In the genomic region with DNA sequence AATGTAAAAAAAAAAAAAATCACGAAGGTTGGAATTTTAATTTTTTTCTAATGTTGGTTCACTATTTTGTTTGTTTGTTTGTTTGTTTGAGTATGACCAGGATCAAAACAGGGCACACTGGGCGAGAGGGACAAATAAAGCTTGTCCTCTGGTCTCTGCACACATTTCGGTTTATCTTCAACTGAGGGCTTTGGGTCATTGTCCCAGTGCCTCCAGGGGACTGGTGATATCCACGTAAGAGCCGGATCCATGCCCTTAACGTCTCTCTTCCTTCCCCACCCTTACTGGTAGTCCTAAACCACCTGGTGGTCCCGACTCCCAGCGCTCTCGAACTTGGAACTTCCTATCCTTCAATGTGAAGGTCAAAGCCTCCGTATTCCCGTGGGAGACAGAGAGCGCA, we compare ENCODE assay signal across 8 mouse cellular contexts. TPM values are rescaled to one million over a fixed set of nuclear protein-coding genes. Genes with fewer than 3 reads are reported as not detected.
DNase-seq lines count a peak whose midpoint lies in the region; ATAC-seq and TF ChIP-seq lines count a peak whose summit lies in the region.

No protein-coding gene starts in this region.

- H3K4me3 ChIP-seq in kidney, embryonic 14.5 days (ENCODE audit: low read length) = peak overlapping the region; percentile 84
- H3K4me3 ChIP-seq in bone marrow macrophage, adult 2 months (ENCODE audit: insufficient read depth, low read length) = peak overlapping the region; percentile 28
- peak overlapping the region; percentile 73 for H3K4me3 ChIP-seq in hindbrain, embryonic 13.5 days
- H3K4me3 ChIP-seq in midbrain, embryonic 13.5 days (replicated peaks) = peak overlapping the region; percentile 64

- H3K27me3 ChIP-seq in kidney, embryonic 14.5 days (ENCODE audit: control insufficient read depth, insufficient read depth, low read length) = no peaks in the 10 kb centered on the region
- no peaks in the 10 kb centered on the region for H3K27me3 ChIP-seq in hindbrain, embryonic 13.5 days
- peaks cover 3% of the 10 kb centered on the region; the same call in 1 of the 2 replicates for H3K27me3 ChIP-seq in midbrain, embryonic 13.5 days

- TF ChIP-seq CTCF in bone marrow macrophage, adult 2 months (IDR thresholded peaks at IDR 0.05; ENCODE audit: low read depth, low read length) = no peak

- peak overlapping the region; percentile 25; the same call in 1 of the 2 replicates for H3K9ac ChIP-seq in kidney, embryonic 14.5 days (ENCODE audit: low read depth, low read length)
- peak overlapping the region; percentile 86; the same call in 1 of the 2 replicates for H3K9ac ChIP-seq in hindbrain, embryonic 13.5 days
- H3K9ac ChIP-seq in midbrain, embryonic 13.5 days (replicated peaks) = peak overlapping the region; percentile 62

- TF ChIP-seq POLR2A in bone marrow macrophage, adult 2 months (IDR thresholded peaks at IDR 0.05; ENCODE audit: borderline replicate concordance, low read depth, low read length) = no peak

- WGBS in kidney, embryonic 14.5 days = 22% methylated on average over 12 of the region's 12 CpGs
- WGBS in hindbrain, embryonic 13.5 days = 23% methylated on average over 12 of the region's 12 CpGs
- WGBS in midbrain, embryonic 13.5 days = 18% methylated on average over 12 of the region's 12 CpGs

- no peaks in the 10 kb centered on the region for H3K9me3 ChIP-seq in kidney, embryonic 14.5 days (ENCODE audit: control insufficient read depth, low read length)
- no peaks in the 10 kb centered on the region for H3K9me3 ChIP-seq in hindbrain, embryonic 13.5 days
- H3K9me3 ChIP-seq in midbrain, embryonic 13.5 days = no peaks in the 10 kb centered on the region

- peak overlapping the region; percentile 55 for H3K4me2 ChIP-seq in kidney, embryonic 14.5 days (replicated peaks; ENCODE audit: low read depth, low read length)
- peak overlapping the region; percentile 96 for H3K4me2 ChIP-seq in hindbrain, embryonic 13.5 days
- peak overlapping the region; percentile 73 for H3K4me2 ChIP-seq in midbrain, embryonic 13.5 days (replicated peaks)

- H3K4me1 ChIP-seq in kidney, embryonic 14.5 days (ENCODE audit: control insufficient read depth, insufficient read depth, low read length) = peaks cover 39% of the 10 kb centered on the region
- H3K4me1 ChIP-seq in bone marrow macrophage, adult 2 months (ENCODE audit: control insufficient read depth, insufficient read depth, low read length) = peaks cover 48% of the 10 kb centered on the region
- H3K4me1 ChIP-seq in hindbrain, embryonic 13.5 days (replicated peaks) = peaks cover 70% of the 10 kb centered on the region
- peaks cover 75% of the 10 kb centered on the region for H3K4me1 ChIP-seq in midbrain, embryonic 13.5 days (replicated peaks)

- H3K27ac ChIP-seq in kidney, embryonic 14.5 days (ENCODE audit: low read depth, low read length) = no peak overlapping the region; the same call in 1 of the 2 replicates
- H3K27ac ChIP-seq in bone marrow macrophage, adult 2 months (ENCODE audit: insufficient read depth, low read depth, low read length) = no peak overlapping the region
- H3K27ac ChIP-seq in hindbrain, embryonic 13.5 days = peak overlapping the region; percentile 90
- 0 out of 2 replicates have a peak overlapping the region, but pooled peaks have one; percentile 82 for H3K27ac ChIP-seq in midbrain, embryonic 13.5 days

- ATAC-seq in kidney, embryonic 14.5 days (ENCODE audit: low FRiP score, low TSS enrichment) = no peak
- 0 out of 2 replicates have a peak, but pooled peaks have one; percentile 3 for ATAC-seq in hindbrain, embryonic 13.5 days (ENCODE audit: low FRiP score)
- peak; percentile 0; the same call in 1 of the 2 replicates for ATAC-seq in midbrain, embryonic 13.5 days
- no peak for ATAC-seq in frontal cortex, adult (ENCODE audit: low TSS enrichment)

- peaks cover 5% of the 10 kb centered on the region; the same call in 1 of the 2 replicates for H3K36me3 ChIP-seq in kidney, embryonic 14.5 days (ENCODE audit: control insufficient read depth, insufficient read depth, low read length)
- no peaks in the 10 kb centered on the region for H3K36me3 ChIP-seq in hindbrain, embryonic 13.5 days
- H3K36me3 ChIP-seq in midbrain, embryonic 13.5 days = 0 out of 2 replicates have a peak, but pooled peaks cover 2% of the 10 kb centered on the region

- no peak for DNase-seq in kidney, adult 11 months
- DNase-seq in cerebellum, postnatal 14 days = no peak
- no peak for DNase-seq in gastrocnemius, adult 8-10 months (ENCODE audit: low spot score in 2 of 2)

RNA-seq across cellular contexts. Expression of gene Hs6st1, which starts 0.6 kb away (rescaled TPM):
- polyA plus RNA-seq in kidney, embryonic 14.5 days (2014; fragmentation: Nextera tagmentation; extraction: Ambion mirVana) = 8.9 and 10.1 TPM in 2 replicates
- 22.2 and 23.4 TPM in 2 replicates for polyA plus RNA-seq in bone marrow macrophage, adult 2 months (2012; ENCODE audit: insufficient read depth, insufficient read length, missing spikeins)
- polyA plus RNA-seq in hindbrain, embryonic 13.5 days (2015; fragmentation: Nextera tagmentation; extraction: Ambion mirVana) = 9.3 and 10.0 TPM in 2 replicates
- polyA plus RNA-seq in midbrain, embryonic 13.5 days (2015; fragmentation: Nextera tagmentation; extraction: Ambion mirVana) = 10.4 and 11.0 TPM in 2 replicates
- total RNA-seq in gastrocnemius, adult 8-10 months (2022) = 10 to 100 TPM; 19.3 to 23.2 (median 20.8) TPM

Comparison
In these comparisons a context has a peak if more than half of its experiments do, and no peak if none do; other contexts are left out.
1. ATAC-seq: peak in hindbrain, embryonic 13.5 days (single experiment) and midbrain, embryonic 13.5 days (single experiment); none in kidney, embryonic 14.5 days (single experiment) and frontal cortex, adult (single experiment).
2. H3K27ac ChIP-seq: peak in hindbrain, embryonic 13.5 days (single experiment) and midbrain, embryonic 13.5 days (single experiment); none in kidney, embryonic 14.5 days (single experiment) and bone marrow macrophage, adult 2 months (single experiment).
3. H3K4me3 ChIP-seq: peak in every context shown above with its lines; median percentile 84 in kidney, embryonic 14.5 days; 73 in hindbrain, embryonic 13.5 days; 64 in midbrain, embryonic 13.5 days; 28 in bone marrow macrophage, adult 2 months.
4. H3K9ac ChIP-seq: peak in every context shown above with its lines; median percentile 86 in hindbrain, embryonic 13.5 days; 62 in midbrain, embryonic 13.5 days; 25 in kidney, embryonic 14.5 days.
5. Peak in every context shown above with its lines, with median percentiles within 50 percentile points of each other: H3K4me2 ChIP-seq.